Mouse (Mus musculus) kidney, postnatal 25 days (tissue): ENCODE measurements at regions not wholly inside any gene's neighbourhood (a gene's known extent, or its start where the extent isn't known, plus 50 kb on each side); places are given as distances from the start of the nearest gene placed in this dataset.
A peak's percentile ranks its signal among the peaks of the same experiment; 100 is the strongest.

ENCODE experiments used
- DNase-seq, 2 experiments: peaks; one replicate each; pipeline ENCODE4 v3.0.0; 2021; ENCODE audit warnings: mixed read lengths in 2 of 2

DNA sequence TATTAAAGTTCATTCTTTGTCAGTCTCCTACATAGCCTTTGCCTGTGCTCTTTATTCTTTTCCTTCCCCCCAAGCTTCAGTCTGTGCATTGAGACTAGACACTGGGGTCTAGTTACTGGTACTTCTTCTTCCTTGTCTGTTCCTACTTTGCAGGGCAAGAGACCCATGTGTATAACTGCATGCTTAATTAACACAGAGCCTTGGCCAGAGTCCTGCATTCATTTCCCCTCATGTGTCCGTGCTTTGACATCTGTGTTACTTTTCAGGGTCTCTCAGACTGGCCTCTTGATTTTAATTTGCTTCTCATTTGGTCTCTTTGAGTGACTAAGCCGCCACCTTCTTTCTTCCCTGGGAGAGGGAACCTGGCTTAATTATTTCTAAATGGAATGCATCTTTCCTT, 208.4 kb upstream of the Ldb2 start:
- no peak for DNase-seq

- no peak for DNase-seq
Observed at GRCm38 (mm10) chr5:45000996-45001395, 201.5 kb upstream of the Ldb2 start.

- no peak for DNase-seq
Observed at GRCm38 (mm10) chr5:44999032-44999431, 199.6 kb upstream of the Ldb2 start.

- DNase-seq = peak in 1 of 2 experiments; percentile 2
Observed at GRCm38 (mm10) chr5:44975456-44976195, 176.1 kb upstream of the Ldb2 start.

DNA sequence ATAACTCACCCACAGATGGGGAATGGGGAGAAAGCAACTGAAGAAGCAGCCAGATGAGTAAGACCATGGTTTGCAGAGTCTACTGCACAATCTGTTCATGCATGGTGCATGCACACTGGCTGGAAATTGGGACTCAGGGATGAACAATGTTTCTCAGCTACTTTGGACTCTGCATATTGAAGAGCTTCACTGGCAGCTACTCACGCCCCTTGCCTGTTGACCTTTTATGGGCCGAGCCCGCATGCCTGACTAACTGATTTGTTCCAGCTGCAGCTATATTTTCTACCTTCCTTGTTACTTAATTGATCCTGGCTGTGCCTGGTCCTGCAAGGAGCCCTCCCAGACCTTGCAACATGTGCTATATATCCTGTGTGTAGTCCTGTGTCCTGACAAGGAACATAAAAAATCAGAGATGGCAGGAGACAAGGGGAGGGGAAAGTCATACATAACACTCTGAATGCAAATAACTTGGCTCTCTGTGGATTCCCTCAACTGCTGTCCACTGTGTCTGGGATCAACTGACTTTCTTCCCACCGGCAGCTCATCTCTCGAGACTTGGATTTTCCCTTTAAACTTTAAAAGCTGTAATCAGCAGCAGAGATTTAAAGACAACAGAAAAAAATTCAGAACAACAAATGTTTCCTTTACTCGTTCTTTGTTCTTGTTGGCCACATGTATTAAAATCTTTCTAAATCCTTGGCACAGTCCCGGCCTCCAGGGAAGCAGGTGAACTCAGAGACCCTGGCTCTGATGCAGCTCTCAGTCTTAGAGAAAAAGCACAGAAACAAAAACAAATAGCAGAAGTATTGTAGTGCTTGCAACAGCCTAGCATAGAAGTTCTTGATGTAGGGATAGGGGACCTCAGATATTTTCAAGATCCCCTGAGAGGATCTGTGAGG, 143.8 kb upstream of the Ldb2 start:
- no peak for DNase-seq

DNA sequence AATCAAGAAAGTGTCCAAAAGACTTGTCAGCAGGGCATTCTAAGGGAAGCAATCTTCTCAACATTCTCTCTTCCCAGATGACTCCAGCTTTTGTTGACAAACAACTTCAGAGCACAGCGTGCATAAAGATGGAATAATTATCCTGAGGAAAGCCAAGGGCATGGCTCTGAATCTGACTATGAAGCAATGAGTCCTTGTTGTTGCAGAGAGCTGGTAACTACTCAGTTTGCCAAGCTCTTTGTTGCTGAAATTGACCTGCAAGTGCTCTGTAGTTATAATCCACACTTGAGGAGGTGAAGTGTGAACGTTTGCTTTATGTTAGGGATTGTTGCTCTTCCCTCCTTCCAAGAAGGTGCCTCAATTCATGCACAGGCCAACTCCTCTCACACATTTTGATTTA, 143.1 kb upstream of the Ldb2 start:
- DNase-seq = no peak

GRCm38 (mm10) chr5:44925476-44925875, 126.0 kb upstream of the Ldb2 start:
- no peak for DNase-seq

DNA sequence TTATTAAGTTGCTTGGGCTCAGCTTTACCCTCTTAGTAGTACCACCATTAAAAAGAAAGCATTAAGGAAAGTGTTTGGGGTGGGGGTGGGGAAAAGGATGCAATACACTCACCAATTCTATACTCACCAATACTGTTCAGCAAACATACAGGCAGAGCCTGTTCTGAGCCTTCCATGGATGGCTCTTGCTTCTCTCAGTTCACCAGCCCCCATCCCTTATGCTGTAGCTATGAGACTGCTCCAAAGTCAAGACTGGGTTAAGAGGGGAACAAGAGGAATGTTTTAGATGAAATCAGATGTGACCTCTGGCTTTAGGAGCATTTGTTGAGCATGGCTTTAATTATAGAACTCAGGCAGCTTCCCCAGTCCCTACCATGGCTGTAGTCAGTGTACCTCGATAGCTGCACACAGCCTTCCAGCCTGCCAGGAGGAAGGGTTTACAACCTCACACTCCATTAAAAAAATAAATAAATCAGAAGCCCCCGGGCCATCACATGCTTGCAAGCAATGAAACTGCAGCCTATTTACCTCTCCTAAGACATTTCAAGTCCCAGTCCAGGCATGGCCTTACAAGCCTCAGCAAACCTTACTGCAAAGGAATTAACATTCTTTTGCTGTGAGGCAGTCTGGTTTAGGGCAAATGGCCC, 122.8 kb upstream of the Ldb2 start:
- no peak for DNase-seq

GRCm38 (mm10) chr5:44917816-44918213, 118.3 kb upstream of the Ldb2 start:
- no peak for DNase-seq

DNA sequence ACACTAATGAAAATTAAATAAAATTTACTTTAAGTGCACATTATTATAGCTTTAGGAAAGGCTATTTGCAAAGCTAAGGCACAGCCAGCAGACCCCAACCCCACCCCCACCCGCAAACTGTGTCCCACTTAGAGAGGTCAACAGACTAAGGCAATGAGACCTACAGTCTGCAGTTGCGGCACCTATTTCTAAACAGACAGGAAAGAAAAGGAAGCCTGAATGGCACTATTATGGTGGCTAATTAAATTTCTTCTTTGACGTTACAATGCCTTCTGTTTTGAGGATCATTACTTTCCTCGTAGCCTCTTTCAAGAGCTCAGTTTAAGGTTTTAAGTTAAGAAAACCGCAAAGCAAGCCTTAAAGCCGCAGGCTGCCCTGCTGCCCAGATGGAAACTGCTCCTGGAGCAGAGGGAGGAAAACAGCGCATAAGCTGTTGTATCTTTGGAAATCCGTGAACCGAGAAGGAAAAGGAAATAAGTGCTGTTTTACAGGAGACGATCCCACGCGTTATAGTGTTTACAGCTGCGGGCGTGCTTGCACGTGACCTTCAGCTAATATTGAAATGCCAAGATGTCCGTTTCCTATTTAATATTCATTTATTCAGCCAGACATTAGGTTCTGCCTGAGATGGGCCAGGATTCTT, 117.8 kb upstream of the Ldb2 start:
- no peak for DNase-seq

GRCm38 (mm10) chr5:44902541-44902940, 103.1 kb upstream of the Ldb2 start:
- DNase-seq = no peak

GRCm38 (mm10) chr5:44886566-44887070, 87.1 kb upstream of the Ldb2 start:
- DNase-seq = no peak

GRCm38 (mm10) chr5:44876946-44877345, 77.5 kb upstream of the Ldb2 start:
- no peak for DNase-seq

- no peak for DNase-seq
Observed at GRCm38 (mm10) chr5:44872243-44872642, 72.8 kb upstream of the Ldb2 start.

DNA sequence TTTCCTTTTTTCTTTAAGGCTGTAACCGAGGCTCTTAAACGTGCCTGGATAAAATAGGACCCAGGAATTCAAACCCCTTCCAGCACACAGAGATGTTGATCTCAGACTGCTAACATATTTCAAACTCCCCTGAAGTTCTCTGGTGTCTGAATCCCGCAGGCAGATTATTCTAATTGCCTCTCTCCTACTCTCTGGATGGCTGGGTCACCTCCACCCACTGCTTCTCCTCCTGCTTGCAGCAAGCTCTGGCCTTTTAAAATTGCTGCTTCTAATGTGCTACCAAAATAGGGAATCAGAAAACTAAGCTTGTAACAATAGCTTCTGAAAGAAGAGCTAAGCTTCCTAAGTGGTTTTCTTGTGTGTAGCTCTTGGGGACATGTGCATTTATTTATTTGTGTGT, 64.4 kb upstream of the Ldb2 start:
- DNase-seq = no peak

DNA sequence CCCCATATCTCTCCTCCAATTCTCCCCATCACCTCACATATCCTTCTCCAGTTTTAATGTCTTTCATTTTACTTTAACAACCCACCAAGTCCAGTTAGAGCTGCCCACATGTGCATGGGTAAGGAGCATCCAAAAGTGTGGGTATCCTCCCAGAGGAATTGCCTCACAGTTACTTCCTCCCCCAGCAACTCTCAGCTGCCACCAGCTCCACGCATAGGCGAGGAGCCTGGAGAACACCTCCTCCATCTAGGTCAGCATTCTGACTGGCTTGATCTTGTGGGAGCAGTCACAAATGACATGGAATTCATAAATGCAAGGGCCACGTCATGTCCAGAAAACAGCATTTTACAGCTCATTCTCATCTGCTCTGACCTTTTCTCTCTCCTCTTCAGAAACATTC, 63.9 kb upstream of the Ldb2 start:
- DNase-seq = no peak

DNA sequence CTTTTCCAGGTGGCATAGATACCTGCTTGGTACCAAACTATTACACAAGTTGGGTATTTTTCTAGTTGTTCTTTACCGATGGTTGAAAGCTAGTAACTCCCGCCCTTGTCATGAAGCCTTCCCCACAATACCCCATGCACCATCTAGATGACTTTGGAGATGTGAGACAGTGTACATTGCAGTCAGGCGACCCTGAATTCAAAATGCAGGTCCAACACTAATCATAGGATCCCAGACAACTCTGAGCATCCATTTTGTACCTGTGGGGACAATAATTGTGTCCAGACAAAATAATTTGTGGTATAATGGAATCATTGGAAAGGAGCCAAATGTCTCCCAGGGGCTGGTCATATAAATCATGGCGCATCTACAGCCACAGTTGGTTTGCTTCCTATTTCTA, 54.7 kb upstream of the Ldb2 start:
- no peak for DNase-seq
